Mouse (Mus musculus) retina, embryonic 14.5 days (tissue): ENCODE data around the gene Ap4e1.

ENCODE experiments used
- DNase-seq: peaks from one replicate; pipeline ENCODE4 v3.0.0-alpha.2; 2015; ENCODE audit warnings: low spot score

Ap4e1 gene

GRCm38 (mm10) chr2:127008469-127008998 is at the start of gene Ap4e1:
Ap4e1 (plus strand) TSS chr2:127008717.
- DNase-seq, result peak; percentile 98

- no peak for DNase-seq
Observed at GRCm38 (mm10) chr2:126961696-126962095, 46.8 kb upstream of the Ap4e1 start.

- DNase-seq, result no peak
Observed at GRCm38 (mm10) chr2:126977428-126977827, 31.1 kb upstream of the Ap4e1 start.

- DNase-seq, result no peak
Observed at GRCm38 (mm10) chr2:126983221-126983620, 25.3 kb upstream of the Ap4e1 start.

- no peak for DNase-seq
Observed at GRCm38 (mm10) chr2:126989919-126990318, 18.6 kb upstream of the Ap4e1 start.

GRCm38 (mm10) chr2:126992742-126993141 is 15.8 kb upstream of the Ap4e1 start:
- DNase-seq, result no peak

GRCm38 (mm10) chr2:126994384-126995166 is 13.9 kb upstream of the Ap4e1 start:
- DNase-seq, result no peak

- DNase-seq, result peak; percentile 78
Observed at GRCm38 (mm10) chr2:126996737-126997136, 11.8 kb upstream of the Ap4e1 start.

GRCm38 (mm10) chr2:126998219-126998618 is 10.3 kb upstream of the Ap4e1 start:
- no peak for DNase-seq

GRCm38 (mm10) chr2:127000406-127001324 is 7.9 kb upstream of the Ap4e1 start:
- no peak for DNase-seq

- no peak for DNase-seq
Observed at GRCm38 (mm10) chr2:127004046-127004445, 4.5 kb upstream of the Ap4e1 start.

GRCm38 (mm10) chr2:127006634-127007370 is 1.7 kb upstream of the Ap4e1 start:
- peak; percentile 80 for DNase-seq

GRCm38 (mm10) chr2:127007509-127007908 is 1.0 kb upstream of the Ap4e1 start:
- DNase-seq, result no peak

GRCm38 (mm10) chr2:127035006-127035605 is 26.6 kb downstream of the Ap4e1 start:
- no peak for DNase-seq

- DNase-seq, result no peak
Observed at GRCm38 (mm10) chr2:127037299-127037698, 28.8 kb downstream of the Ap4e1 start.

- DNase-seq, result no peak
Observed at GRCm38 (mm10) chr2:127061471-127061870, 53.0 kb downstream of the Ap4e1 start.

- DNase-seq, result no peak
Observed at GRCm38 (mm10) chr2:127068806-127069205, 60.3 kb downstream of the Ap4e1 start.

- peak; percentile 1 for DNase-seq
Observed at GRCm38 (mm10) chr2:127069781-127070434, 61.4 kb downstream of the Ap4e1 start.

GRCm38 (mm10) chr2:127070435-127070841 is 61.9 kb downstream of the Ap4e1 start, which contains the start of gene Blvra:
Blvra (plus strand) TSS chr2:127070665.
- DNase-seq, result peak; percentile 94

- no peak for DNase-seq
Observed at GRCm38 (mm10) chr2:127070879-127071278, 62.4 kb downstream of the Ap4e1 start.

- DNase-seq, result no peak
Observed at GRCm38 (mm10) chr2:127074116-127074515, 65.6 kb downstream of the Ap4e1 start.
